Mouse (Mus musculus) left cerebral cortex, adult 8-10 months (tissue): ENCODE data around the gene Slc22a20. TPM values are rescaled to one million over a fixed set of nuclear protein-coding genes. Genes with fewer than 3 reads are reported as not detected.
A peak's percentile ranks its signal among the peaks of the same experiment; 100 is the strongest.

ENCODE experiments used
- DNase-seq, 2 experiments: peaks; one replicate each; pipeline ENCODE4 v3.0.0; 2022; ENCODE audit warnings: low spot score in 2 of 2
- total RNA-seq, 4 experiments: library from RNA; stranded (reverse); gene quantifications; 2 replicates each; pipeline ENCODE4 v1.2.4; 2022

The Slc22a20 gene
- total RNA-seq, 4 experiments from 2014 or later: not detected

- no peak for DNase-seq
Measured at GRCm38 (mm10) chr19:5925311-5925855, 60.6 kb downstream of the Slc22a20 start.

- DNase-seq: peak; percentile 78 to 89
Measured at GRCm38 (mm10) chr19:5924713-5925093, 61.2 kb downstream of the Slc22a20 start, which contains the start of gene Cdc42ep2. Cdc42ep2 (minus strand) TSS chr19:5924816.

- DNase-seq: peak; percentile 71 to 87
Measured at GRCm38 (mm10) chr19:5923990-5924712, 61.8 kb downstream of the Slc22a20 start.

- no peak for DNase-seq
Measured at GRCm38 (mm10) chr19:5922963-5923362, 63.0 kb downstream of the Slc22a20 start.

GRCm38 (mm10) chr19:5922119-5922942 is 63.6 kb downstream of the Slc22a20 start:
- no peak for DNase-seq

- no peak for DNase-seq
Measured at GRCm38 (mm10) chr19:5921715-5922114, 64.2 kb downstream of the Slc22a20 start.

Other genes starting within 250 kb of the Slc22a20 start
- gene Ltbp3, start 245.2 kb downstream of the Slc22a20 start, total RNA-seq: 10 to 100 TPM; 35.0 to 42.2 (median 41.3) TPM
- 100 to 1,000 TPM in 1 of 4 experiments, 10 to 100 TPM in 3; 88.9 to 100 (median 94.9) TPM for gene Scyl1, start 214.7 kb downstream of the Slc22a20 start, total RNA-seq
- 10 to 100 TPM; 12.1 to 19.9 (median 13.7) TPM for gene Frmd8, start 110.9 kb downstream of the Slc22a20 start, total RNA-seq
- 1 to 10 TPM; 3.2 to 5.1 (median 4.1) TPM for gene Slc25a45, start 108.3 kb downstream of the Slc22a20 start, total RNA-seq
- gene Tigd3, start 92.0 kb downstream of the Slc22a20 start, total RNA-seq: 1 to 10 TPM; 3.9 to 5.6 (median 5.0) TPM
- gene Dpf2, start 73.1 kb downstream of the Slc22a20 start, total RNA-seq: 10 to 100 TPM; 76.4 to 87.8 (median 81.6) TPM
- 1 to 10 TPM; 6.1 to 7.4 (median 6.4) TPM for gene Cdc42ep2, start 61.3 kb downstream of the Slc22a20 start, total RNA-seq
- gene Pola2, start 21.9 kb downstream of the Slc22a20 start, total RNA-seq: 1 to 10 TPM; 4.4 to 6.6 (median 5.6) TPM
- gene Capn1, start 29.8 kb upstream of the Slc22a20 start, total RNA-seq: 10 to 100 TPM; 25.6 to 31.5 (median 28.0) TPM
- gene Syvn1, start 60.4 kb upstream of the Slc22a20 start, total RNA-seq: 10 to 100 TPM; 35.7 to 40.3 (median 37.6) TPM
- gene Mrpl49, start 71.6 kb upstream of the Slc22a20 start, total RNA-seq: 10 to 100 TPM; 42.7 to 55.2 (median 44.9) TPM
- gene Fau, start 71.7 kb upstream of the Slc22a20 start, total RNA-seq: 100 to 1,000 TPM; 737 to 869 (median 805) TPM
- 10 to 100 TPM; 33.0 to 38.8 (median 37.3) TPM for gene Znhit2, start 75.0 kb upstream of the Slc22a20 start, total RNA-seq
- gene Tm7sf2, start 82.2 kb upstream of the Slc22a20 start, total RNA-seq: 10 to 100 TPM; 18.9 to 29.9 (median 23.2) TPM
- gene Vps51, start 91.1 kb upstream of the Slc22a20 start, total RNA-seq: 10 to 100 TPM; 79.4 to 88.4 (median 84.3) TPM
- gene Tmem262, start 93.9 kb upstream of the Slc22a20 start, total RNA-seq: not detected
- 1 to 10 TPM in 1 of 4 experiments, not detected in 3; 1.1 TPM for gene Gm28374, start 96.1 kb upstream of the Slc22a20 start, total RNA-seq
- 10 to 100 TPM; 38.9 to 44.5 (median 41.9) TPM for gene Zfpl1, start 98.8 kb upstream of the Slc22a20 start, total RNA-seq
- gene Cdca5, start 98.8 kb upstream of the Slc22a20 start, total RNA-seq: under 1 TPM in 3 of 4 experiments, not detected in 1; 0.21 to 0.25 (median 0.23) TPM
- gene AC131692.1, start 108.3 kb upstream of the Slc22a20 start, total RNA-seq: not detected
- gene Naaladl1, start 119.6 kb upstream of the Slc22a20 start, total RNA-seq: under 1 TPM; 0.14 to 0.44 (median 0.17) TPM
- gene Sac3d1, start 132.5 kb upstream of the Slc22a20 start, total RNA-seq: 10 to 100 TPM; 13.0 to 20.1 (median 16.1) TPM
- gene Snx15, start 142.2 kb upstream of the Slc22a20 start, total RNA-seq: 10 to 100 TPM; 36.9 to 50.9 (median 45.7) TPM
- gene Batf2, start 154.8 kb upstream of the Slc22a20 start, total RNA-seq: 1 to 10 TPM in 1 of 4 experiments, under 1 TPM in 3; 0.67 to 1.4 (median 0.76) TPM
- gene Arl2, start 155.4 kb upstream of the Slc22a20 start, total RNA-seq: 100 to 1,000 TPM in 2 of 4 experiments, 10 to 100 TPM in 2; 89.4 to 109 (median 102) TPM
- gene Majin, start 198.2 kb upstream of the Slc22a20 start, total RNA-seq: under 1 TPM in 2 of 4 experiments, not detected in 2; 0.51 to 0.73 TPM
- not detected for gene Gpha2, start 240.2 kb upstream of the Slc22a20 start, total RNA-seq
- gene Ppp2r5b, start 249.7 kb upstream of the Slc22a20 start, total RNA-seq: 100 to 1,000 TPM; 148 to 158 (median 153) TPM